Mouse (Mus musculus): ENCODE data around the gene Dusp9. TPM values are rescaled to one million over a fixed set of nuclear protein-coding genes. Genes with fewer than 3 reads are reported as not detected.
A peak's percentile ranks its signal among the peaks of the same experiment; 100 is the strongest.

Gene Dusp9
- polyA plus RNA-seq, 1 experiment = 4.3 TPM

- Histone ChIP-seq H3K4me3 (ENCODE audit: insufficient read depth, low read length) (no peak overlapping the region), H3K27ac (ENCODE audit: insufficient read depth, low read length) (no peak overlapping the region), H3K4me1 (ENCODE audit: control insufficient read depth, insufficient read depth, low read length) (no peaks in the 10 kb centered on the region)
- TF ChIP-seq POLR2A (IDR thresholded peaks at IDR 0.05; ENCODE audit: low read depth, low read length) (no peak), CTCF (IDR thresholded peaks at IDR 0.05; ENCODE audit: borderline replicate concordance, insufficient read depth, low read length) (no peak)
Observed at GRCm38 (mm10) chrX:73684156-73684555, 44.9 kb downstream of the Dusp9 start.

GRCm38 (mm10) chrX:73684978-73685377 is 45.8 kb downstream of the Dusp9 start:
- TF ChIP-seq POLR2A (IDR thresholded peaks at IDR 0.05; ENCODE audit: low read depth, low read length) (no peak), CTCF (IDR thresholded peaks at IDR 0.05; ENCODE audit: borderline replicate concordance, insufficient read depth, low read length) (no peak)
- Histone ChIP-seq H3K4me3 (ENCODE audit: insufficient read depth, low read length) (no peak overlapping the region), H3K4me1 (ENCODE audit: control insufficient read depth, insufficient read depth, low read length) (no peaks in the 10 kb centered on the region), H3K27ac (ENCODE audit: insufficient read depth, low read length) (no peak overlapping the region)

GRCm38 (mm10) chrX:73685629-73686028 is 46.4 kb downstream of the Dusp9 start:
- no peak overlapping the region for H3K4me3 ChIP-seq (ENCODE audit: insufficient read depth, low read length)
- H3K27ac ChIP-seq (ENCODE audit: insufficient read depth, low read length) = no peak overlapping the region
- H3K4me1 ChIP-seq (ENCODE audit: control insufficient read depth, insufficient read depth, low read length) = no peaks in the 10 kb centered on the region
- TF ChIP-seq CTCF (IDR thresholded peaks at IDR 0.05; ENCODE audit: borderline replicate concordance, insufficient read depth, low read length) = no peak
- no peak for TF ChIP-seq POLR2A (IDR thresholded peaks at IDR 0.05; ENCODE audit: low read depth, low read length)

GRCm38 (mm10) chrX:73690917-73691629 is 51.9 kb downstream of the Dusp9 start:
- peak; percentile 46; the same call in 1 of the 2 replicates for TF ChIP-seq CTCF (IDR thresholded peaks at IDR 0.05; ENCODE audit: borderline replicate concordance, insufficient read depth, low read length)
- TF ChIP-seq POLR2A (IDR thresholded peaks at IDR 0.05; ENCODE audit: low read depth, low read length) = no peak
- Histone ChIP-seq H3K27ac (ENCODE audit: insufficient read depth, low read length) (no peak overlapping the region), H3K4me3 (ENCODE audit: insufficient read depth, low read length) (no peak overlapping the region), H3K4me1 (ENCODE audit: control insufficient read depth, insufficient read depth, low read length) (no peaks in the 10 kb centered on the region)

Other genes starting within 250 kb of the Dusp9 start
- not detected in 2 replicates for gene Gm18336, start 240.7 kb upstream of the Dusp9 start, polyA plus RNA-seq (2011; ENCODE audit: insufficient read length, low read depth, missing spikeins)
- not detected in 2 replicates for gene Zfp92, start 228.3 kb upstream of the Dusp9 start, polyA plus RNA-seq (2011; ENCODE audit: insufficient read length, low read depth, missing spikeins)
- not detected in 2 replicates for gene Trex2, start 204.1 kb upstream of the Dusp9 start, polyA plus RNA-seq (2011; ENCODE audit: insufficient read length, low read depth, missing spikeins)
- gene Haus7, start 180.4 kb upstream of the Dusp9 start, polyA plus RNA-seq (2011; ENCODE audit: insufficient read length, low read depth, missing spikeins) = 25.2 and 33.5 TPM in 2 replicates
- 6,335 and 6,763 TPM in 2 replicates for gene Bgn, start 155.8 kb upstream of the Dusp9 start, polyA plus RNA-seq (2011; ENCODE audit: insufficient read length, low read depth, missing spikeins)
- not detected in 2 replicates for gene Atp2b3, start 136.3 kb upstream of the Dusp9 start, polyA plus RNA-seq (2011; ENCODE audit: insufficient read length, low read depth, missing spikeins)
- gene Pnck, start 20.7 kb downstream of the Dusp9 start, polyA plus RNA-seq (2011; ENCODE audit: insufficient read length, low read depth, missing spikeins) = 3.2 and 4.3 TPM in 2 replicates
- gene Slc6a8, start 33.7 kb downstream of the Dusp9 start, polyA plus RNA-seq (2011; ENCODE audit: insufficient read length, low read depth, missing spikeins) = 105 and 113 TPM in 2 replicates
- 207 and 261 TPM in 2 replicates for gene Bcap31, start 76.8 kb downstream of the Dusp9 start, polyA plus RNA-seq (2011; ENCODE audit: insufficient read length, low read depth, missing spikeins)
- gene Abcd1, start 77.2 kb downstream of the Dusp9 start, polyA plus RNA-seq (2011; ENCODE audit: insufficient read length, low read depth, missing spikeins) = 12.3 and 14.7 TPM in 2 replicates
- gene Plxnb3, start 117.7 kb downstream of the Dusp9 start, polyA plus RNA-seq (2011; ENCODE audit: insufficient read length, low read depth, missing spikeins) = 0.25 TPM in 1 of 2 replicates, not detected in the other
- gene Srpk3, start 135.0 kb downstream of the Dusp9 start, polyA plus RNA-seq (2011; ENCODE audit: insufficient read length, low read depth, missing spikeins) = not detected in 2 replicates
- 94.8 and 115 TPM in 2 replicates for gene Idh3g, start 147.5 kb downstream of the Dusp9 start, polyA plus RNA-seq (2011; ENCODE audit: insufficient read length, low read depth, missing spikeins)
- gene Ssr4, start 147.6 kb downstream of the Dusp9 start, polyA plus RNA-seq (2011; ENCODE audit: insufficient read length, low read depth, missing spikeins) = 288 and 321 TPM in 2 replicates
- gene Pdzd4, start 185.6 kb downstream of the Dusp9 start, polyA plus RNA-seq (2011; ENCODE audit: insufficient read length, low read depth, missing spikeins) = 5.6 and 8.9 TPM in 2 replicates